ENCODE assay signal across 17 mouse cellular contexts in genomic region chr16:11852716-11853605, GRCm38 (mm10). TPM values are rescaled to one million over a fixed set of nuclear protein-coding genes. Genes with fewer than 3 reads are reported as not detected.
DNase-seq lines count a peak whose midpoint lies in the region; ATAC-seq and TF ChIP-seq lines count a peak whose summit lies in the region.
"Had no signal": no experiment of that assay in that cellular context is flagged by ENCODE, and none has a peak within 500 bp of the region (broad histone marks: within the 10 kb centered on the region; RNA-seq: fewer than 3 reads in every experiment).

No protein-coding gene starts in this region.

- peak; percentile 44 for ATAC-seq in frontal cortex, adult (ENCODE audit: low TSS enrichment)
- ATAC-seq in midbrain, embryonic 13.5 days: peak; percentile 50
- ATAC-seq in midbrain, embryonic 11.5 days (ENCODE audit: low FRiP score): no peak
- peak; percentile 73; the same call in 1 of the 2 replicates for ATAC-seq in neural tube, embryonic 15.5 days (ENCODE audit: low FRiP score)
- ATAC-seq in megakaryocyte progenitor cell, adult 5-6 weeks (replicated peaks; ENCODE audit: poor library complexity): no peak
- ATAC-seq: inflammation-experienced regulatory T-cells, adult 6 months had no signal

- peaks cover 9% of the 10 kb centered on the region for H3K4me1 ChIP-seq in midbrain, embryonic 13.5 days (replicated peaks)
- no peaks in the 10 kb centered on the region for H3K4me1 ChIP-seq in midbrain, embryonic 11.5 days (ENCODE audit: control insufficient read depth, insufficient read depth, low read length)
- H3K4me1 ChIP-seq in neural tube, embryonic 15.5 days: peaks cover 15% of the 10 kb centered on the region; the same call in 1 of the 2 replicates
- H3K4me1 ChIP-seq: stomach, embryonic 15.5 days had no signal

- intact Hi-C loops in heart, postnatal 14 days (cut with DNase I): no loop called here

- no peak overlapping the region for H3K4me3 ChIP-seq in midbrain, embryonic 13.5 days (replicated peaks)
- no peak overlapping the region for H3K4me3 ChIP-seq in midbrain, embryonic 11.5 days (ENCODE audit: low read depth, low read length)
- no peak overlapping the region for H3K4me3 ChIP-seq in layer of hippocampus, adult 2 months
- H3K4me3 ChIP-seq in neural tube, embryonic 15.5 days (replicated peaks): no peak overlapping the region
- H3K4me3 ChIP-seq: erythroblast, embryonic 14.5 days; heart, embryonic 13.5 days; neural tube, embryonic 12.5 days; stomach, embryonic 15.5 days had no signal

- peaks cover 3% of the 10 kb centered on the region; the same call in 1 of the 2 replicates for H3K36me3 ChIP-seq in midbrain, embryonic 13.5 days
- no peaks in the 10 kb centered on the region for H3K36me3 ChIP-seq in midbrain, embryonic 11.5 days (ENCODE audit: control insufficient read depth, insufficient read depth, low read length)
- H3K36me3 ChIP-seq in neural tube, embryonic 15.5 days: no peaks in the 10 kb centered on the region
- H3K36me3 ChIP-seq: neural tube, embryonic 12.5 days; stomach, embryonic 15.5 days had no signal

- H3K9ac ChIP-seq in midbrain, embryonic 13.5 days (replicated peaks): no peak overlapping the region
- no peak overlapping the region for H3K9ac ChIP-seq in midbrain, embryonic 11.5 days (ENCODE audit: low read length)
- H3K9ac ChIP-seq in neural tube, embryonic 15.5 days (replicated peaks): no peak overlapping the region
- H3K9ac ChIP-seq: heart, embryonic 13.5 days; neural tube, embryonic 12.5 days; stomach, embryonic 15.5 days had no signal

- no peaks in the 10 kb centered on the region for H3K27me3 ChIP-seq in midbrain, embryonic 13.5 days
- no peaks in the 10 kb centered on the region for H3K27me3 ChIP-seq in midbrain, embryonic 11.5 days (ENCODE audit: control insufficient read depth, insufficient read depth, low read length)
- no peaks in the 10 kb centered on the region for H3K27me3 ChIP-seq in neural tube, embryonic 15.5 days (replicated peaks)
- H3K27me3 ChIP-seq: heart, embryonic 13.5 days; neural tube, embryonic 12.5 days; stomach, embryonic 15.5 days had no signal

- no peak overlapping the region for H3K4me2 ChIP-seq in midbrain, embryonic 13.5 days (replicated peaks)
- no peak overlapping the region for H3K4me2 ChIP-seq in midbrain, embryonic 11.5 days
- no peak overlapping the region for H3K4me2 ChIP-seq in neural tube, embryonic 15.5 days
- H3K4me2 ChIP-seq: heart, embryonic 13.5 days; neural tube, embryonic 12.5 days; stomach, embryonic 15.5 days had no signal

- peak overlapping the region; percentile 14; the same call in 1 of the 2 replicates for H3K27ac ChIP-seq in midbrain, embryonic 13.5 days
- H3K27ac ChIP-seq in midbrain, embryonic 11.5 days (ENCODE audit: low read depth, low read length): no peak overlapping the region
- peak overlapping the region; percentile 54 for H3K27ac ChIP-seq in layer of hippocampus, adult 2 months
- peak overlapping the region; percentile 60 for H3K27ac ChIP-seq in neural tube, embryonic 15.5 days (replicated peaks)
- H3K27ac ChIP-seq: heart, embryonic 13.5 days; kidney, postnatal 0 days; neural tube, embryonic 12.5 days; stomach, embryonic 15.5 days had no signal

- 78% methylated on average over 8 of the region's 8 CpGs for WGBS in midbrain, embryonic 13.5 days
- WGBS in midbrain, embryonic 11.5 days: 84% methylated on average over 8 of the region's 8 CpGs
- 61% methylated on average over 8 of the region's 8 CpGs for WGBS in neural tube, embryonic 15.5 days

- no peaks in the 10 kb centered on the region for H3K9me3 ChIP-seq in midbrain, embryonic 13.5 days
- no peaks in the 10 kb centered on the region for H3K9me3 ChIP-seq in midbrain, embryonic 11.5 days (ENCODE audit: control insufficient read depth, low read length)
- no peaks in the 10 kb centered on the region for H3K9me3 ChIP-seq in neural tube, embryonic 15.5 days (replicated peaks)
- H3K9me3 ChIP-seq: G1E; heart, embryonic 13.5 days; neural tube, embryonic 12.5 days; stomach, embryonic 15.5 days had no signal

- TF ChIP-seq CTCF in layer of hippocampus, adult 2 months (conservative IDR thresholded peaks at IDR 0.05): no peak

- DNase-seq in frontal cortex, postnatal 25 days (ENCODE audit: low spot score in 2 of 2): no peak
- DNase-seq in midbrain, embryonic 11.5 days (ENCODE audit: low spot score, missing footprints): no peak
- DNase-seq in layer of hippocampus, adult 2 months (ENCODE audit: low spot score in 2 of 2): peak; percentile 12 to 34
- no peak for DNase-seq in heart, postnatal 14 days
- DNase-seq: gastrocnemius, postnatal 36 days; thymus, postnatal 36 days had no signal

RNA-seq across cellular contexts. Expression of gene Cpped1, which starts 56.3 kb away (rescaled TPM):
- polyA plus RNA-seq in midbrain, embryonic 13.5 days (2015; fragmentation: Nextera tagmentation; extraction: Ambion mirVana): 15.1 and 17.6 TPM in 2 replicates
- polyA plus RNA-seq in midbrain, embryonic 11.5 days (2014; fragmentation: Nextera tagmentation; extraction: Ambion mirVana): 16.7 and 17.0 TPM in 2 replicates
- 10 to 100 TPM; 32.9 to 36.3 TPM for total RNA-seq in layer of hippocampus, adult 2 months (2021)
- polyA plus RNA-seq in neural tube, embryonic 15.5 days (2015; fragmentation: Nextera tagmentation; extraction: Ambion mirVana): 12.8 and 16.7 TPM in 2 replicates
- 22.5 and 23.7 TPM in 2 replicates for total RNA-seq in megakaryocyte progenitor cell, adult 5-6 weeks (2015)
- total RNA-seq in megakaryocyte progenitor cell, adult 5-6 weeks (2017): 13.1 and 16.6 TPM in 2 replicates
- total RNA-seq in heart, postnatal 14 days (2021): 10 to 100 TPM; 59.7 to 61.2 TPM

Comparison
In these comparisons a context has a peak if more than half of its experiments do, and no peak if none do; other contexts are left out.
1. ATAC-seq: peak in frontal cortex, adult (single experiment), midbrain, embryonic 13.5 days (single experiment) and neural tube, embryonic 15.5 days (single experiment); none in midbrain, embryonic 11.5 days (single experiment) and megakaryocyte progenitor cell, adult 5-6 weeks (single experiment).
2. DNase-seq: peak in layer of hippocampus, adult 2 months (2 of 2); none in frontal cortex, postnatal 25 days (0 of 2), midbrain, embryonic 11.5 days (single experiment) and heart, postnatal 14 days (0 of 2).